Mouse (Mus musculus) liver, embryonic 14.5 days (tissue): ENCODE results near the gene Ripply3.

Experiments
- CTCF ChIP-seq: IDR thresholded peaks from 2 replicates; pipeline ENCODE4 v1.5.1; 2016; ENCODE audit warnings: antibody characterized with exemption, low read depth, control low read depth
- EP300 ChIP-seq: IDR thresholded peaks from 2 replicates; pipeline ENCODE4 v1.6.1; 2016; ENCODE audit warnings: antibody characterized with exemption, low read depth

- TF ChIP-seq CTCF (no peak), EP300 (no peak)
Measured at GRCm38 (mm10) chr16:94314626-94315025, 13.6 kb upstream of the Ripply3 start.
